Mouse (Mus musculus): ENCODE measurements at regions not wholly inside any gene's neighbourhood (a gene's known extent, or its start where the extent isn't known, plus 50 kb on each side); places are given as distances from the start of the nearest gene placed in this dataset.

DNA sequence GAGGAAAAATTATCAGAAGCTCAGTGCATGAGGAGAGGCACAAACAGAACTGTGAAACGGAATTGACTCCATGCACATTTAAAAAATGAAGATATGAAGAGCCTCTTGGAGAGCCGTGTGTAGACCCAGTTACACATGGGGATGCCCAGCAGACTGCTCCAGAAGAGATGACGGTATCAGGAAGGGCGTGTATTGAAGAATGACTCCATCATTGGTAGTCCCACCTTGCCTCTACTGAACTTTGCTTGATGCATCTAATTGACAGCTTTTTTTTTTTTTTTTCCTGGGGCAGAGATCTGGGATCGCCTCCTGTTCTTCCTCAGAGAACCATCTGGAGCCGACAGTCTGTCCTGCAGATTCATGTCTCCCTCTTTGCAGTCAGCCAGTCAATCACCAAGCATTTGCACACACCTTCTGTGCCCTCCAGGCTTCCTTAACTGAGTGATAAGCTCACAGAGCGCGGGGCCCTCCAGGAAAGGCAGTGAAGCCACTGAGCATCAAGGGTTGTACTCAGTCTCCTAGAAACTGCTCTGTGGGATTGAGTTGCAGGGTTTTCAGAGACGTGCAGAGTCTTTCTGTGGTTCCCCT is 57.6 kb upstream of the D1Pas1 start:
- DNase-seq (ENCODE audit: low spot score in 2 of 2), result peak; percentile 7 to 16

DNA sequence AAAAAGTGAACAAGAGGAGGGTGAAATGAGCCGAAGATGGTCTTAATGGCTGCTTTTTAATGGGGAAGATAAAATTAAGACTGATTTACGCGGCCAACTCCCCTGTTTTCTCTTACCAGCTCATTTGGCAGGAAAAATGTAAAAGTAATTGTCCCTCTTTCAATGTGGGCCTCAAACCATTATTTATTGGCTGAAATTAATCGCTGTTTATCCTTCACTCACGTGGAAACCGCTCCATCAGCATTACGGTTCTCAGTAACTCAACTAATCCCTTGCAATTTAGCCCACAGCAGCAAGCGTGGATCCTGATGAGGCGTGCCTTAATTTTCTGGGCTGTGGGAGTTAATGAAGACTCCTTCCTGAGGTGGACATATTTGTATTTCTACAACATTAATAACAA is 58.1 kb upstream of the D1Pas1 start:
- no peak for DNase-seq (ENCODE audit: low spot score in 2 of 2)

GRCm38 (mm10) chr1:186907409-186908170 is 59.6 kb upstream of the D1Pas1 start:
- DNase-seq (ENCODE audit: low spot score in 2 of 2), result no peak

DNA sequence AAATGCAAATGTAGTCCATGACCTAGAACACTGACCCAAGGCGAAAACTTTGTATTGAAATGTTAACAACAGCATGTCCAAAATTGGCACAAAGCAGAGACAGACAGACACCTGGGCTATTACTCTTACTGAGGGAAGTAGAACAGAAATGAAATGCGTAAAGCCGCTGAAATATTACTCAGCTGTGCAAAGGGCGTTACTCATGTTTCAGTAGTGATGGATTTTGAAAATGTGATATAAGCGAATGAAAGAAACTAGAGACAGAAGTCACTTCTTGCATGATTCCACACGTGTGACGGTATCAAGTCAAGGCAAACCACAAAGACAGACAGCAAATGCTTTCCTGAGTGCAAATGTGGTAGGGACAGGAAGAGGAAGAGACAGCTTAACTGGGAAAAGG is 61.3 kb upstream of the D1Pas1 start:
- no peak for DNase-seq (ENCODE audit: low spot score in 2 of 2)

GRCm38 (mm10) chr1:186901548-186901947 is 65.7 kb upstream of the D1Pas1 start:
- DNase-seq (ENCODE audit: low spot score in 2 of 2), result no peak

DNA sequence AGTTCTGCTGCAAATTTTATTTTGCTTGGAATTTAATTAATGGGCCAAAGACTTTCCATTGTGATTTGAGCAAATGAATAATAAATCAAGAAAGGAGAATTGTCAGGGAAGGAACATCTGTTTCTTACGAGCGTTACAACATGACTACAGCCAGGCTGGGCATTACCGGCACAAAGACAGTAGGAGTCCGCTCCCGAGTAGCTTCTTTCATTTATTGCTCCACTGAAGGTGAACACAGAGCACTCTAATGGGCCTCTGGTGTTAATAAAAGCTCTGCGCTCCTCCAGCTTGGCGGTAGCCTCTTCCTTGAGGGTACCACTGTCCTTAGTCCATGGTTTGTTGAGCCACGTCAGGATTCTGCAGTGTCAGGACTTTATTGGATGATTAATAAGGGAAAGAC is 69.0 kb upstream of the D1Pas1 start:
- no peak for DNase-seq (ENCODE audit: low spot score in 2 of 2)

GRCm38 (mm10) chr1:186889584-186889852 is 77.7 kb upstream of the D1Pas1 start:
- DNase-seq (ENCODE audit: low spot score in 2 of 2), result no peak

DNA sequence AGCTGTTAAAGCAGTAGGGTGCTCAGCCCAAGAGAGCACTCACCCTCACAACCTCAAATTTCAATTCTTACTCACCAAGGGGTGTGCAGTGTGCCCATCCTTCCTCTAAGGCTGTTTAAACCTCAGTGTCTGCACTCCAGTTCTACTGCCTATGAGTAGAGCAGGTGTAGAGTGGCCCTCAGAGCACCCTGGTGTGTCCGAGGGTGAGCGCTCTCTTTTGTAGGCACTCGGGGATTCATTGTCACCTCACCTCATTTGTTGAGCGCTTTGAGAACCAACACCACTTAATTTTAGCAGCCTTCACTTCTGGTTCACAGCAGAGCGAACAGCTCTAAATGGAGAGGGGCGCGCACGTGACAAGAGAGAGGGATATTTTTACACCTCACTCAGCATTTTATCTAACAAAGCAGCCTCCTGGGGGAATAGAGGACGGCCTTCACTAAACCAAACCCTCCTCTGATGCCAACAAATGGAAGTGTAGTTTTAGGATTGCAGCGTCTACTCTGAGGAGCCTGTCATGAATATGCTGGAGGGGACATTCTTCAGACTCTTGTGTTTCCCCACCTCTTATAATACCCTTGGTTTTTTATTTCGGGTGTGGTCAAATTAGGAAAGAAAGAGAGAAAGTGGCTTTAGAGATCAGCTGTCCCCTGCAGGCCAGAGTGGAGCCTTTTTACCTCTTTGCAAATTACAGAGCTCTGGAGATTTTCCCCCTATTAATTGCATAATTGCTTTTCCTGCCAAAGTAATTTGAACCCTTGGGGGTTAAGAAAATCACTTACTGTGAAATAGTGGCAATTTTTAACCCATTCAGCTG is 78.2 kb upstream of the D1Pas1 start:
- no peak for DNase-seq (ENCODE audit: low spot score in 2 of 2)

GRCm38 (mm10) chr1:186887127-186887526 is 80.1 kb upstream of the D1Pas1 start:
- no peak for DNase-seq (ENCODE audit: low spot score in 2 of 2)

GRCm38 (mm10) chr1:186880391-186880790 is 86.8 kb upstream of the D1Pas1 start:
- DNase-seq (ENCODE audit: low spot score in 2 of 2), result no peak

DNA sequence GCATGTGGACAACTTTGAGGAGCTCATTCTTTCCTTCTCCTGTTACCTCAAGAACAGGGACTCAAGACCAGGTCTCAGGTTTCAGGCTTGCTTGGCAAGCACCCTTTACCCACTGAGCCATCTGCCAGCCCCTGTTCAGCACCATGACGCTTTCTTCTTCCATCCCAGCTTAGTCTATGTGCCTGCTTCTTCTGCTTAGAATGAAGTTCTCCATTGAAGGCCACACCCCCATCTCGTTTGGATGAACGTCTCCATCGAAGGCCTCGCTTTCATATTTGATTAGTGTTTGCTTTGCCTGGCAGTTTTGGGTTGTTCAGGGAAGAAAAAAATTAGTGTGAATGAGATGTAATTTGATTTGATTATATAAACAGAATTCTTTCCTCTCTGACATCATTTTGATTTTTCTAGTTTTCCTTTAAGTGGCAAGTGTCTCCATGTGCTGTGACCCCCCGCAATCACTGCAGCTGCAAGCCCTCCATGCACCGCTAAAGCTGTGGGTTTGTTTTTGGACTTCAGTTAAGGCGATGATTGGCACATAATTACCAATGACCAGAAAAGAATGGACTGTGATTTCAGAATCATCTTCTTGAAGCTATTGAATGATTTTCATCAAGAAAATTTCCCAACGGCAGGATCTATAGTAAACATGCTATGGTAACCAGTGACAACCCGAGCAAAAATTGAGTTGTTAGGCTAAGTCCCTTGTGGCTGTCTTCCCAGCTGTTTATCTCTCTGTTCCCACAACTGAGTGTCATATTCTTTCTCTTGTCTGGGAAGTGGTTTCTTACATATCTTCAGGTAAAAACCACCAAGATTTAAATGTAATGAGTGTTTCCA is 106.4 kb upstream of the D1Pas1 start:
- DNase-seq (ENCODE audit: low spot score in 2 of 2), result no peak

DNA sequence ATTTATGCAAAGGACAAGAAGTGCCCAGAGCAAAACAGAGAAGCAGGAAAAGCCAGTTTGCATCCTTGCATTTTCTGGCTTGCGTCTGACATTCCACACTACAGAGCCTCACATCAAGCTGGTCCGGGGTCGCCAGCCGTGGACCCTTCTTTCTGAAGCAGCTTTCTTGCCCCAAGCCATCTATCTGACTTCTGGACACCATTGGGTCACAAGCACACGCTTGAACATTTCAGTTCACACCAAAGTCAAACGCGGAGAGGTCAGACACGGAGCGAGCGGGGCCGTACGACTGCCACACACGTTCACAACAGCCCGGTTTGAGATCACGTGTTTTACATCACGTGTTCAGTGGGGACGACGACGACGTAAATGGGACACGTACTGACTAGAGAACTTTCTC is 108.9 kb upstream of the D1Pas1 start:
- no peak for DNase-seq (ENCODE audit: low spot score in 2 of 2)

DNA sequence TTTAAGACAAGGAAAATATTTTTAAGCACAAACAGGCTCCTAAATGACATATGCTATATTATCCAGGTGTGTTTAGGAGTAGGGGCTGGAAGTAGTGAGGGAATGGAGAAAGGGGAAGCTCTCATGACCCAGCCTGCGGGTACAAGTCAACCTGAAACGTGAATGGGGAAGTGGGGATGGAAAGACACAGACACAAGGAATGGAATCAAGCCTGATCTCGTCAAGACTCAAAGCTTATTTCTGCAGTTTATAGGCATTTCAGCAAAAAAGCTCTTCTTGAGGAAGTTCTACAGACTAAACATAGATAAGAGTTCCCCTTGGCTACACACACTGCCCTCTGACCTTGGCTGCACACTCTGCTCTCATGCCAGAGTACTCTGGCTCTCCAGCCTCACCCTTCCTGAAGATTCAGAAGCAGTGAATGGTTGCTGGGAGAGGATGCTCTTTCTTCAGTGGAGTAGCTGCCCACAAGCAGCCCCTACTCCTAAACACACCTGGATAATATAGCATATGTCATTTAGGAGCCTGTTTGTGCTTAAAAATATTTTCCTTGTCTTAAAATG is 106.4 kb upstream of the Rrp15 start:
- DNase-seq (ENCODE audit: low spot score in 2 of 2), result no peak

GRCm38 (mm10) chr1:186845256-186845655 is 96.1 kb upstream of the Rrp15 start:
- no peak for DNase-seq (ENCODE audit: low spot score in 2 of 2)

- peak; percentile 11 to 19 for DNase-seq (ENCODE audit: low spot score in 2 of 2)
Measured at GRCm38 (mm10) chr1:186833896-186834800, 85.0 kb upstream of the Rrp15 start.

GRCm38 (mm10) chr1:186833441-186833895 is 84.3 kb upstream of the Rrp15 start:
- peak in 1 of 2 experiments; percentile 12 for DNase-seq (ENCODE audit: low spot score in 2 of 2)

GRCm38 (mm10) chr1:186827773-186828172 is 78.6 kb upstream of the Rrp15 start:
- peak; percentile 47 for DNase-seq (ENCODE audit: low spot score in 2 of 2)

GRCm38 (mm10) chr1:186808192-186808960 is 59.2 kb upstream of the Rrp15 start:
- DNase-seq (ENCODE audit: low spot score in 2 of 2), result no peak

DNA sequence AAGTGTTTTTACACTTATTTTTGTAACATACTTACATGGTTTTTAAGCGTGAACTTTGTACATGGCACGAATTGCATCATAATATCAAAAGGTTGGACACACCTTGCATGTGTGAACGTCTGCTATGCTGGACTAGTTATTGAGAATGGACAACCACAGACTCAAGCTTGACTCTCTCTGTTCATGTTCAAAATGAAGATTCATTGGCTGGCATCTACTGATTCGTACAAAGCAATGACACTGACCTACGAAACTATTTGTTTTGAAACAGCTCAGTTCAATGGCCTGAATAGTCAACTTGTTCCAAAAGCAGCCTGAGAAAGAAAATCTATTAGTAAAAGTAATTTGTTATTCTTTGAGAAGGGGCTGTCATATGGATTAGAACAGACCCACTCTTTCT is 55.3 kb upstream of the Rrp15 start:
- no peak for DNase-seq (ENCODE audit: low spot score in 2 of 2)
